Mouse (Mus musculus) G1E (cell line): Measurements from ENCODE around the gene Atg9b.

Experiments
- CTCF ChIP-seq: IDR thresholded peaks from 2 replicates; pipeline ENCODE4 v1.5.1; 2012; ENCODE audit warnings: low read depth, low read length, inconsistent platforms, mixed read lengths
- GATA1 ChIP-seq: IDR thresholded peaks from 2 replicates; pipeline ENCODE4 v1.6.1; 2012; ENCODE audit warnings: borderline replicate concordance, low read length, inconsistent platforms, mixed read lengths
- GATA2 ChIP-seq: IDR thresholded peaks from 2 replicates; pipeline ENCODE4 v1.6.1; 2012; ENCODE audit warnings: low read depth, low read length, inconsistent platforms, borderline replicate concordance
- POLR2AphosphoS5 ChIP-seq: IDR thresholded peaks from 2 replicates; pipeline ENCODE4 v1.6.1; 2012; ENCODE audit warnings: low read depth, low read length, inconsistent platforms; ENCODE audit not compliant: insufficient replicate concordance
- TAL1 ChIP-seq: conservative IDR thresholded peaks from 2 replicates; pipeline ENCODE4 v1.6.1; 2012; ENCODE audit warnings: low read depth, low read length, inconsistent platforms, mixed read lengths

DNA sequence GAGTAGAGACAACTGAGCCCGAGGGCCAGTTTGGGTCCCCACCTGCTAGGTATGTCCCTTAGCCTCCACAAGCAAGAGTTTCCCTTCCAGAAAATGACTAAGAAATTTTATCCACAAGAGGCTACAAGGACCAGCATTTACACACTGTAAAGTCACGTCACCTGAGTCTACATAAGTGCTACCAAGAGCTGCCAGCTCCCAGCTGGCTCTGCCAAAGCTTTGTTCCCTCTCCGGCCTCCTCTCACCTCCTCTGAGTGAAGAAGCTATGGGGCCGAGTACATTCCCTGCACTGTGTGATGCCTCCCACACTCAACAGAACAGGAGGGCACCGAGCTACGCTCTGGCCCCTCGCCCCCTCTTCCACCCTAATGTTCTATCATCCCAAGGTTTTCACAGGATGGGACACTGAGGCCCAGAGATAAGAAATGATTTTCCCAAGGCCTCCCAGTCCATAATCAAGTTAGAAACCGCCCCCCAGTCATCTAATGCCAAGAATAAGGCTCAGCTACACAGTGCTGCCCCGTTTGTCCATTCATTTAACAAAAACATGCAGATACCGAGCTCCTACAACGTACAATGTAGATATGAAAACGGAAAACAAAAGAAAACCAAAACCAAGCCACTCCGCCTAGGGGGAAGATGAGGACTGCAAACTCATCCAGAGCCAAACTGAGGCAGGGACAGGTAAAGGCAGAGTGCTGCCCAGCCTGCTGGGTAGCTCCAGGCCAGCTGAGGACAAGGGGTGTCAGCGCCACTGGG is 49.6 kb downstream of the Atg9b start:
- TF ChIP-seq CTCF (no peak), GATA1 (no peak), TAL1 (no peak), POLR2AphosphoS5 (no peak), GATA2 (no peak)
